Mouse (Mus musculus): ENCODE measurements around the gene Zbtb41. TPM values are rescaled to one million over a fixed set of nuclear protein-coding genes. Genes with fewer than 3 reads are reported as not detected.

Zbtb41 gene
- polyA plus RNA-seq, 1 experiment from 2014 or later = 13.4 TPM

GRCm38 (mm10) chr1:139495408-139495807 lies 73.3 kb downstream of the Zbtb41 start:
- H3K9ac ChIP-seq (ENCODE audit: low read length) = no peak overlapping the region
- no peak overlapping the region for H3K27ac ChIP-seq (replicated peaks; ENCODE audit: low read depth, low read length)
- peaks cover 10% of the 10 kb centered on the region; the same call in 1 of the 2 replicates for H3K36me3 ChIP-seq (ENCODE audit: control insufficient read depth, insufficient read depth, low read length)
- H3K4me3 ChIP-seq (ENCODE audit: low read depth, low read length) = no peak overlapping the region
- H3K27me3 ChIP-seq (ENCODE audit: control insufficient read depth, insufficient read depth, low read length) = no peaks in the 10 kb centered on the region
- DNase-seq (ENCODE audit: low spot score) (no peak), ATAC-seq (ENCODE audit: insufficient number of reproducible peaks, low FRiP score, low TSS enrichment, low read depth) (no peak)
- 88% methylated on average over 2 of the region's 2 CpGs for WGBS
- no peak overlapping the region for H3K4me2 ChIP-seq (ENCODE audit: low read depth, severe bottlenecking)
- H3K9me3 ChIP-seq (ENCODE audit: control insufficient read depth, low read length) = no peaks in the 10 kb centered on the region
- no peaks in the 10 kb centered on the region for H3K4me1 ChIP-seq (ENCODE audit: control insufficient read depth, insufficient read depth, low read length)

GRCm38 (mm10) chr1:139496212-139496611 lies 74.1 kb downstream of the Zbtb41 start:
- no peak for ATAC-seq (ENCODE audit: insufficient number of reproducible peaks, low FRiP score, low TSS enrichment, low read depth)
- 89% methylated on average over 3 of the region's 3 CpGs for WGBS

GRCm38 (mm10) chr1:139499751-139500150 lies 77.7 kb downstream of the Zbtb41 start:
- DNase-seq (ENCODE audit: low spot score) (no peak), ATAC-seq (ENCODE audit: insufficient number of reproducible peaks, low FRiP score, low TSS enrichment, low read depth) (no peak)
- H3K9ac ChIP-seq (ENCODE audit: low read length) = no peak overlapping the region
- no peak overlapping the region for H3K4me3 ChIP-seq (ENCODE audit: low read depth, low read length)
- H3K36me3 ChIP-seq (ENCODE audit: control insufficient read depth, insufficient read depth, low read length) = no peaks in the 10 kb centered on the region
- no peak overlapping the region for H3K4me2 ChIP-seq (ENCODE audit: low read depth, severe bottlenecking)
- H3K4me1 ChIP-seq (ENCODE audit: control insufficient read depth, insufficient read depth, low read length) = no peaks in the 10 kb centered on the region
- no peaks in the 10 kb centered on the region for H3K27me3 ChIP-seq (ENCODE audit: control insufficient read depth, insufficient read depth, low read length)
- H3K9me3 ChIP-seq (ENCODE audit: control insufficient read depth, low read length) = no peaks in the 10 kb centered on the region
- no peak overlapping the region for H3K27ac ChIP-seq (replicated peaks; ENCODE audit: low read depth, low read length)

More at GRCm38 (mm10) chr1:139496212-139496611, 74.1 kb downstream of the Zbtb41 start:
- Histone ChIP-seq H3K27me3 (ENCODE audit: control insufficient read depth, insufficient read depth, low read length) (no peaks in the 10 kb centered on the region), H3K4me3 (ENCODE audit: low read depth, low read length) (no peak overlapping the region), H3K4me1 (ENCODE audit: control insufficient read depth, insufficient read depth, low read length) (no peaks in the 10 kb centered on the region), H3K9ac (ENCODE audit: low read length) (no peak overlapping the region), H3K27ac (replicated peaks; ENCODE audit: low read depth, low read length) (no peak overlapping the region), H3K4me2 (ENCODE audit: low read depth, severe bottlenecking) (no peak overlapping the region), H3K9me3 (ENCODE audit: control insufficient read depth, low read length) (no peaks in the 10 kb centered on the region), H3K36me3 (ENCODE audit: control insufficient read depth, insufficient read depth, low read length) (peaks cover 8% of the 10 kb centered on the region; the same call in 1 of the 2 replicates)
- DNase-seq (ENCODE audit: low spot score) = no peak

- H3K9me3 ChIP-seq (ENCODE audit: control insufficient read depth, low read length) = no peaks in the 10 kb centered on the region
- no peak within 1 kb of the TSS for H3K4me3 ChIP-seq (ENCODE audit: low read depth, low read length)
- H3K4me2 ChIP-seq (ENCODE audit: low read depth, severe bottlenecking) = no peak within 1 kb of the TSS
- no peak within 1 kb of the TSS for H3K9ac ChIP-seq (ENCODE audit: low read length)
- 90% methylated on average over 3 of the region's 3 CpGs for WGBS
- no peaks in the 10 kb centered on the region for H3K36me3 ChIP-seq (ENCODE audit: control insufficient read depth, insufficient read depth, low read length)
- H3K27ac ChIP-seq (replicated peaks; ENCODE audit: low read depth, low read length) = no peak within 1 kb of the TSS
- ATAC-seq (ENCODE audit: insufficient number of reproducible peaks, low FRiP score, low TSS enrichment, low read depth) = no peak
- no peaks in the 10 kb centered on the region for H3K4me1 ChIP-seq (ENCODE audit: control insufficient read depth, insufficient read depth, low read length)
- no peak for DNase-seq (ENCODE audit: low spot score)
- no peaks in the 10 kb centered on the region for H3K27me3 ChIP-seq (ENCODE audit: control insufficient read depth, insufficient read depth, low read length)
Observed at GRCm38 (mm10) chr1:139501258-139501752, 79.2 kb downstream of the Zbtb41 start, which contains the start of gene F13b. Gene F13b, plus strand, starts transcription at chr1:139501702.

Other genes with a start within 250 kb of the Zbtb41 start
- 0.20 and 0.28 TPM in 2 replicates for gene Crb1, start 45.2 kb upstream of the Zbtb41 start, polyA plus RNA-seq (2014; fragmentation: Nextera tagmentation; extraction: Ambion mirVana)
- gene Aspm, start 32.5 kb downstream of the Zbtb41 start, polyA plus RNA-seq (2014; fragmentation: Nextera tagmentation; extraction: Ambion mirVana) = 26.8 and 28.9 TPM in 2 replicates
- gene F13b, start 79.4 kb downstream of the Zbtb41 start, polyA plus RNA-seq (2014; fragmentation: Nextera tagmentation; extraction: Ambion mirVana) = not detected in 2 replicates
- not detected in 2 replicates for gene Cfhr1, start 138.0 kb downstream of the Zbtb41 start, polyA plus RNA-seq (2014; fragmentation: Nextera tagmentation; extraction: Ambion mirVana)